Mouse (Mus musculus) liver, embryonic 14.5 days (tissue): ENCODE data around the gene Chac1.

ENCODE experiments used
- CTCF ChIP-seq: IDR thresholded peaks from 2 replicates; pipeline ENCODE4 v1.5.1; 2016; ENCODE audit warnings: antibody characterized with exemption, low read depth, control low read depth
- EP300 ChIP-seq: IDR thresholded peaks from 2 replicates; pipeline ENCODE4 v1.6.1; 2016; ENCODE audit warnings: antibody characterized with exemption, low read depth

DNA sequence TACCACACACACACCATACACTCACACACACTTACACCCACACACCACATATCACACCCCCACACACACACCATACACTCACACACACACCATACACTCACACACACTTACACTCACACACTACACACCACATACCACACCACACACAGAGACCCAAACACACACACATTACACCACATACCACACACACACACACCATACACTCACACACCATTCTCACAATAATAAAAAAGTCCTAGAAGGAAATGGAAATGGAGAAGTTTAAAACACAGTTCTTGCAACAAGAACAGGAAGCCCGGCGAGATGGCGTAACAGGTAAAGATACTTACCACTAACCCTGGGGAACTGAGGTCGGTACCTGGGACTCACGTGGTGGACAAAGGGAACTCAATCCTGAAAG, 5.8 kb downstream of the Chac1 start:
- TF ChIP-seq EP300 = no peak
- TF ChIP-seq CTCF = no peak
